Mouse (Mus musculus): ENCODE results near the gene Kcp. TPM values are rescaled to one million over a fixed set of nuclear protein-coding genes. Genes with fewer than 3 reads are reported as not detected.
A peak's percentile ranks its signal among the peaks of the same experiment; 100 is the strongest.

Gene Kcp
- polyA plus RNA-seq, 1 experiment from 2014 or later = 1.2 TPM

- peak; percentile 95 for DNase-seq (ENCODE audit: low spot score)
These were observed 40.0 kb downstream of the Kcp start, which contains the start of gene Atp6v1f for GRCm38 (mm10) chr6:29467583-29468354. Gene Atp6v1f, plus strand, starts transcription at chr6:29467718.

DNA sequence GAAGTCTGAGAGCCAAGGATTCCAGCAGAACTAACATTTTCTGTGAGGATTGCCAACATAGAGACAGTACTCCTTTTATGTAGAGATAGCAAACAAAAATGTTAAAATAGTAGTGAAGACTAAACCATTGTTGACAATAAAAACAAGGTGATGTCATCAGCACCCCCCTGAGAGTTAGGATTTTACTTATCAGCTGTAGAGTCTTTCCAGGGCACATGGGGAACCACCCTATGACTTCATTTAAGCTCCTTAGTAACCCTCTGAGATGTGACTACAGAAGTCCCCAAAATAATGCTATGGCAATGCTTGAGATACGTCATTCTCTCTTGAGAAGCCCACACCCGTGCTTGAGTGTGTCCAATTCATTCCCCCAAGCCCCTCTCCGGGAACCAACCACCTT lies 44.4 kb downstream of the Kcp start:
- no peak for DNase-seq (ENCODE audit: low spot score)

GRCm38 (mm10) chr6:29461502-29461901 lies 46.2 kb downstream of the Kcp start:
- DNase-seq (ENCODE audit: low spot score) = no peak

DNA sequence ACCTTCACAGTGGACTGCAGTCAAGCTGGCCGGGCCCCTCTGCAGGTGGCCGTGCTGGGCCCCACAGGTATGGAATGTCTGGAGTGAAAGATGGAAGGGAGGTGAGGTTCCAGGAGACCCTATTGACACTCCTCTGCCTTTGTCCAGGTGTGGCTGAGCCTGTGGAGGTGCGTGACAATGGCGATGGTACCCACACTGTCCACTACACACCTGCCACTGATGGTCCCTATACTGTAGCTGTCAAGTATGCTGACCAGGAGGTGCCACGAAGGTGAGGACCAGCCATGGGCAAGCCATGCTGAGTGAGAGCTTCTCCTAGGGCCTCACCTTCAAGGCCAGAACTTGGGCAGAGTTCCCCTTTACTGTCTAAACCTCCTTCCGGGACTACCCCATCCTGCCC lies 57.1 kb downstream of the Kcp start:
- no peak for DNase-seq (ENCODE audit: low spot score)

- DNase-seq (ENCODE audit: low spot score) = no peak
These were observed 57.9 kb downstream of the Kcp start for GRCm38 (mm10) chr6:29449858-29450257.

DNA sequence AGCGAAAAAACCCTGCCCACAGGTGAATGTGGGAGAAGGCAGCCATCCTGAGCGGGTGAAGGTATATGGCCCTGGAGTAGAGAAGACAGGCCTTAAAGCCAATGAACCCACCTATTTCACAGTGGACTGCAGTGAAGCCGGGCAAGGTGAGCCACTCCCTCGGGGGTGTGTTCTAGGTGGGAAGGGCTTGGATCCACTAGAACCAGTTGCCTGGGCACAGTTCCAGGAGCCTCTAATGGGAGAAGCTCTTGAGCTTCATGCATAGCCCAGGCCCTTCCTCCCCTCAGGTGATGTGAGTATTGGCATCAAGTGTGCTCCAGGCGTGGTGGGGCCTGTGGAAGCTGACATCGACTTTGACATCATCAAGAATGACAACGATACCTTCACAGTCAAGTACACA lies 62.4 kb downstream of the Kcp start:
- DNase-seq (ENCODE audit: low spot score) = no peak

- peak; percentile 43 for DNase-seq (ENCODE audit: low spot score)
These were observed 63.0 kb downstream of the Kcp start for GRCm38 (mm10) chr6:29444773-29445172.

DNA sequence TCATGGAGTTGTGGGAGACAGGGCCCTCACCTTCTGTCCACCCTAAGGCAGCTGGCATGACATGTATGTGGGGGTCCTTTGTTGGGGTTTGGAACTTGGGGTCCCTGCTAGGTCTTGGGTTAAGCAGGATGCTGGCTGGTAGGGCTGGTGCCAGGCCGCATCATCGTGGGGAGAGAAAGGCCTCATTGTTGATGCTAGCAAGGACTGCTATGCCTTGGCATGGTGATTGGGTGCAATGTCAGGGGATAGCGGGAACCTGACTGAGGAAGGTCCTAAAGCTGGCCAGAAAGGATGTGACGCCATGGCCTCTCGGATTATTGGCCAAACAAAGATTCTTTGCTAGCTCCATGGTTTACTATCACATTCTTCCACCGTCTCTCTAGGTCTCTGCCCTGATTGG lies 68.0 kb downstream of the Kcp start:
- DNase-seq (ENCODE audit: low spot score) = no peak

DNA sequence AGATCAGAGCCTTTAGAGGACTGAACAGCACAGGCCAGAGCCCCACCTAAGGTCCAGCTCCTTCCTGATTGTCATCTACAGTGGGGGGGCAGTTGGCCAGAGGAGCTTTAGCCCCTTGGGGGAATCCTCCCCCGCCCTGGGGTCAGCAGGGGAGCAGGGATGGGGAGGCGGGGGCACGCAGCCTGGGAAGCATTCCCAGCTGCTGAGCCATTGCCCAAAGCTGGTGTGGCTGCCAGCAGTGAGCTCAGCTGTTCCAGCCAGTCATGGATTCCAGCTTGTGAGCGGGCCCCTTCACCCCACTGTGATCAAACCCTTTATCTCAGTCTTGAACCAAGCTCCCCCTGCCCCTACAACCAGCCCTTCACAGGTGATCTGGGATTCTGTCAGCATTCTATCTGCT lies 68.5 kb downstream of the Kcp start:
- DNase-seq (ENCODE audit: low spot score) = no peak

DNA sequence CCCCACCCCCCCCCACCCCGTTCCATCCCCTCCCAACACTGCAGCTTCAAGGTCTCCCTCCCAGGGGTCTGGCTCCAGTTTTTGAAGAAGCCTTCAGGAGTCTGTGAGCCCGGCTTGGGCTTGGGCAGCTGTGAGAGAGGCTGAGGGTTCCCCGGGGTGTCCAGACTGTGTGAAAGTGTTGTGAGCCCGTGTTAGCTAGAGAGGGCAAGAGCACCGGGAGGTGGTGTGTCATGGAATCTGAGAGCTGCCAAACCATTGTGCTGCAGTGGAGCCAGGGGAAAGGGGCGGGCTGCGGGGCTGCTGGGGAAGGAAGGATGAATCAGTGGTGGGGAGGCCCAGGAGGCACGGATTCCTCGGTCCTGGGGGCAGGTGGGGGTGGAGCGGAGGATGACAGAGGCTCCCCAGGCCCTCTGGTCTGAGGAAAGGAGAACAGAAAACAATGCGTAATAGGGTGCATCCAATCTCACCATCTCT lies 71.3 kb downstream of the Kcp start:
- DNase-seq (ENCODE audit: low spot score) = no peak

DNA sequence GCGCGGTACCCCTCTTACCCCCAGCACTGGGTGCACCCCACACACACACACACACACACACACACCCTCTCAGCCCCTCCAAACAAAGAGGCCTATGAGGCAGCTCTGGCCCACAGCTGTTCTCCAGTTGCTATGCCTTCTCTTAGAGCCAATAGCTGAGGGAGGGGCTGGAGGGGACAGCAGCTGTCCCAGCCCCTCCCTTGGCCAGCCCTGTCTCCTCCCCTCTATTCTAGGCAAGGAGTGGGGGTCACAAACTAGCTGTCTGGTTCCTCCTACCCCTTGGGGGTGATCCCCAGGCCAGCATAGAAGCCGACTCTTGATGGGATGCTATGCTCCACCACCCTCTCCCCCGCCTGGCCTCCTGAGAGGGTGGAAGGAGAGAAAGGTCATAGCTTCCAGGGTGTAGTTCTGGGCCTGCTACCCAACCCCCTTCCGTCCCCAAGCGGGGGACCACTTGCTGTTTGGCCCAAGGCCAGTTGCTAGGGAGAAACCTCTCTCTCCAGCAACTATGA lies 71.8 kb downstream of the Kcp start:
- no peak for DNase-seq (ENCODE audit: low spot score)

- DNase-seq (ENCODE audit: low spot score) = no peak
These were observed 72.7 kb downstream of the Kcp start for GRCm38 (mm10) chr6:29434911-29435691.

- DNase-seq (ENCODE audit: low spot score) = no peak
These were observed 73.7 kb downstream of the Kcp start for GRCm38 (mm10) chr6:29433804-29434795.

DNA sequence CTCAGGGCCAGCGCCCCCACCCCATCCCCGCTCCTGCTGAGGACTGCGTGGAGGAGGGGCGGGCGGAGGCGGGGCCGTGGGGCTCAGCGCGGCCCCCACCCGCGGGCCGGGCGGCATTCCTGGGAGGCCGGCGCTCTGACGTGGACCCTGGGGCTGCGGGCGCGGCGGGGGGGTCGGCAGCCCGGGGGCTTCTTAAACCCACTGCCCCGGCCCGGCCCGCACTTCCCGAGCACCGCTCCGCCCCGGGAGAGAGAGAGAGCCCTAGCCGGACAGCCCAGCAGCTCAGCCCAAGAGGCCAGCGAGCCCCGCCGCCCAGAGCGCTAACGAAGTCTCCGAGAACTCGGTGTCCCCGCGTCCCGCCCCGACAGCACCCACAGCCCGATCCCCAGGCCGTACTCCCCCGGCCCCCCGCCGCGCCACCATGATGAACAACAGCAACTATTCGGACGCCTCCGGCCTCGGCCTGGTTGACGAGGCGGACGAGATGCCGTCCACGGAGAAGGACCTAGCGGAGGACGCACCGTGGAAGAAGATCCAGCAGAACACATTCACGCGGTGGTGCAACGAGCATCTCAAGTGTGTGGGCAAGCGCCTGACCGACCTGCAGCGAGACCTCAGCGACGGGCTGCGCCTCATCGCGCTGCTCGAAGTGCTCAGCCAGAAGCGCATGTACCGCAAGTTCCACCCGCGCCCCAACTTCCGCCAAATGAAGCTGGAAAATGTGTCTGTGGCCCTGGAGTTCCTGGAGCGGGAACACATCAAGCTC lies 74.5 kb downstream of the Kcp start, which contains the start of gene Flnc:
Gene Flnc, plus strand, starts transcription at position 219 of the 766 bp plus-strand sequence.
- DNase-seq (ENCODE audit: low spot score) = no peak

GRCm38 (mm10) chr6:29432676-29433037 lies 75.1 kb downstream of the Kcp start:
- no peak for DNase-seq (ENCODE audit: low spot score)

DNA sequence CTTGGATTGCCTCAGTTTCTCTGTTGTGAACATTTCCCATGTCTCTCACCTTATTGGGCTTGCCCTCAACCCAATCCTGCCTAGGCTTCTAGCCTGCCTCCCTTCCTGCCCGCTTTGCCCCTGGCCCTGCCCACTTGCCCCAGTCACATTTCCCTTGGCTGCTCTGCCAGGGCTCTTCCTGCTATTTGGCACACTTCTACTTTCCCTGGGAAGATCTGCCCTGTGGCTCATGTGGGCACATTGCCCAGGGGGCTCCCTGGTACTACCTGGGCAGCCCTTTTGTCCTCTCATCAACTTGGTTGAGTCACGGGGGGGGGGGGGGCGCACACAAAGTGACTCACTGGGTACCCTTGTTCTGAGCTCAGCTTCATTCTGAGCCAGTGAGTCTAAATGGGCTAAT lies 75.6 kb downstream of the Kcp start:
- no peak for DNase-seq (ENCODE audit: low spot score)

DNA sequence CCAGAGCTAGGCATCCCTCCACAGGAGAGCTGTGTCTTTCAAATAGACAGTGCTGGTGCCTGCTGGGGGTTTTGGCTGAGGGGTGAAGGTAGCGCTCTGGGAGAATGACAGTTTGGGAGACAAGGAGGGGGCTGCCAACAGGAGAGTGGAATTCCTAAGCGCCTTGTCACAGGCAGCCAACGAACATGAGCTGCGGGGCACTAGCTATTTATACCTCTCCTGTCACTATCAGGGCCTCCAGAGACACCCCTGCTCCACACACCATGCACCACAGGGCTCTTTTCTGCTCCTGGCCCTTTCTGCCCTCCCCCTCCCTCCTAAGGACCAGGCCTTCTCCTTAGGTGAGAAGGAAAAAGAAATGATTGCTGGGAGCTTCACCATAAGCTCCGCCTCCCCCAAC lies 76.3 kb downstream of the Kcp start:
- no peak for DNase-seq (ENCODE audit: low spot score)

- no peak for DNase-seq (ENCODE audit: low spot score)
These were observed 76.9 kb downstream of the Kcp start for GRCm38 (mm10) chr6:29430681-29431420.

GRCm38 (mm10) chr6:29428171-29428570 lies 79.6 kb downstream of the Kcp start:
- no peak for DNase-seq (ENCODE audit: low spot score)

- DNase-seq (ENCODE audit: low spot score) = no peak
These were observed 81.4 kb downstream of the Kcp start for GRCm38 (mm10) chr6:29426331-29426730.

Data from thymus, postnatal 0 days (tissue).